Mouse (Mus musculus) intestine, embryonic 14.5 days (tissue): ENCODE data around the gene Tmem223. TPM values are rescaled to one million over a fixed set of nuclear protein-coding genes. Genes with fewer than 3 reads are reported as not detected.
A peak's percentile ranks its signal among the peaks of the same experiment; 100 is the strongest.
"Not testable (repeated sequence)": the region's sequence is repeated elsewhere in the genome, so short reads cannot be mapped to it uniquely, and the experiment has no call there.

Experiments used
- ATAC-seq: fragments of 200-750 bp; cut with Nextera tagmentation; replicated peaks from 2 replicates; pipeline ENCODE4 v1.8.0; 2017; ENCODE audit warnings: low read depth, moderate number of reproducible peaks, moderate TSS enrichment, moderate library complexity; ENCODE audit not compliant: low FRiP score, low TSS enrichment
- DNase-seq: peaks from one replicate; pipeline ENCODE4 v3.0.0-alpha.2; 2018; ENCODE audit warnings: low spot score
- H3K27ac ChIP-seq: fragments of 300-500 bp; sonication (generic); 2 replicates; pipeline ENCODE4 v1.5.1; 2014; ENCODE audit warnings: low read depth, mild to moderate bottlenecking, control low read depth
- H3K27me3 ChIP-seq: fragments of 300-500 bp; sonication (generic); replicated peaks from 2 replicates; pipeline ENCODE4 v1.6.1; 2014; ENCODE audit warnings: low read length, control low read depth; ENCODE audit not compliant: control insufficient read depth, insufficient read depth
- H3K36me3 ChIP-seq: fragments of 300-500 bp; sonication (generic); 2 replicates; pipeline ENCODE4 v1.6.1; 2014; ENCODE audit warnings: low read length, control low read depth; ENCODE audit not compliant: control insufficient read depth, insufficient read depth
- H3K4me1 ChIP-seq: fragments of 300-500 bp; sonication (generic); replicated peaks from 2 replicates; pipeline ENCODE4 v1.6.1; 2014; ENCODE audit warnings: low read length, control low read depth, mixed read lengths; ENCODE audit not compliant: control insufficient read depth, insufficient read depth
- H3K4me2 ChIP-seq: fragments of 300-500 bp; sonication (generic); 2 replicates; pipeline ENCODE4 v1.6.1; 2014; ENCODE audit warnings: low read length
- H3K4me3 ChIP-seq: fragments of 300-500 bp; sonication (generic); 2 replicates; pipeline ENCODE4 v1.5.1; 2014; ENCODE audit warnings: low read depth, low read length, control low read depth, mixed read lengths
- H3K9ac ChIP-seq: fragments of 300-500 bp; sonication (generic); 2 replicates; pipeline ENCODE4 v1.6.1; 2014; ENCODE audit warnings: mild to moderate bottlenecking, low read length
- H3K9me3 ChIP-seq: fragments of 300-500 bp; sonication (generic); 2 replicates; pipeline ENCODE4 v1.6.1; 2016; ENCODE audit warnings: low read length, control low read depth; ENCODE audit not compliant: control insufficient read depth
- WGBS: fragments of 180-500 bp; shearing (Covaris S2); extraction: QIAGEN DNeasy Blood & Tissue Kit; methylation state at CpG from one replicate; pipeline ENCODE4 v1.1.7; 2014; 5-methylcytosine and 5-hydroxymethylcytosine counted together
- polyA plus RNA-seq: library from polyadenylated mRNA; unstranded; fragments of >200 nt; fragmentation: Nextera tagmentation; extraction: Ambion mirVana; gene quantifications from 2 replicates; pipeline ENCODE4 v1.2.1, GENCODE M21; 2014

Tmem223 gene
- polyA plus RNA-seq, 1 experiment from 2014 or later, result 196 TPM

GRCm38 (mm10) chr19:8726609-8727390, 44.0 kb upstream of the Tmem223 start:
- WGBS, result 31% methylated on average over 3 of the region's 3 CpGs
- H3K9ac ChIP-seq, result no peak overlapping the region
- ATAC-seq, result no peak
- peaks cover 29% of the 10 kb centered on the region for H3K36me3 ChIP-seq
- H3K9me3 ChIP-seq, result no peaks in the 10 kb centered on the region
- H3K4me3 ChIP-seq, result no peak overlapping the region
- H3K4me2 ChIP-seq, result no peak overlapping the region
- no peaks in the 10 kb centered on the region for H3K27me3 ChIP-seq
- no peak overlapping the region for H3K27ac ChIP-seq
- DNase-seq, result no peak
- peaks cover 24% of the 10 kb centered on the region for H3K4me1 ChIP-seq

DNA sequence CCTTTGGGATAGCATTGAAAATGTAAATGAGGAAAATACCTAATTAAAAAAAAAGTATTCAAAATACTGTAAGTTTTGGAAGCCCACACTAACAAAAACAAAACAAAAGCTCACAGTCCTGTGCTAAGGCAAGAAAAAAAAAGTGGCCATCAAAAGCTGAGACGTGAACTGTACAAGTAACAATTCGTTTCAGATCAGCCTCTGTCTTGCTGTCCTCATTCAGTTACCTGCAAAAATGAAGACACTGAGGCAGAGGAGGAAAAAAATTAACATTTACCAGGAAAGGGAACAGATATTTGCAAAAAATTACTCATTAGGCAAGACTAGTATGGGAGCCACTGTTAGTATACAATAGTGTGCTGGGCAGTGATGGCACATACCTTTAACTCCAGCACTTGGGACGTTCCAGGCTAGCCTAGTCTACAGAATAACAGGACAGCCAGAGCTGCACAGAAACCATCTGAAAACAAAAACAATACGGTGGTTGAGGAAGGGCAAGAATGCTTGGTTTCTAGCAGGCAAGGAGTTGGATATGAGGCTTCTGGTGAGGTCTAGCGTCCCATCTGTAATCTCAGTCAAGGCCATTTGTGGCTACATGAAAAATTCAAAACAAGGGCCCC, 43.2 kb upstream of the Tmem223 start:
- DNase-seq, result no peak
- WGBS, result 26% methylated on average over 5 of the region's 5 CpGs

DNA sequence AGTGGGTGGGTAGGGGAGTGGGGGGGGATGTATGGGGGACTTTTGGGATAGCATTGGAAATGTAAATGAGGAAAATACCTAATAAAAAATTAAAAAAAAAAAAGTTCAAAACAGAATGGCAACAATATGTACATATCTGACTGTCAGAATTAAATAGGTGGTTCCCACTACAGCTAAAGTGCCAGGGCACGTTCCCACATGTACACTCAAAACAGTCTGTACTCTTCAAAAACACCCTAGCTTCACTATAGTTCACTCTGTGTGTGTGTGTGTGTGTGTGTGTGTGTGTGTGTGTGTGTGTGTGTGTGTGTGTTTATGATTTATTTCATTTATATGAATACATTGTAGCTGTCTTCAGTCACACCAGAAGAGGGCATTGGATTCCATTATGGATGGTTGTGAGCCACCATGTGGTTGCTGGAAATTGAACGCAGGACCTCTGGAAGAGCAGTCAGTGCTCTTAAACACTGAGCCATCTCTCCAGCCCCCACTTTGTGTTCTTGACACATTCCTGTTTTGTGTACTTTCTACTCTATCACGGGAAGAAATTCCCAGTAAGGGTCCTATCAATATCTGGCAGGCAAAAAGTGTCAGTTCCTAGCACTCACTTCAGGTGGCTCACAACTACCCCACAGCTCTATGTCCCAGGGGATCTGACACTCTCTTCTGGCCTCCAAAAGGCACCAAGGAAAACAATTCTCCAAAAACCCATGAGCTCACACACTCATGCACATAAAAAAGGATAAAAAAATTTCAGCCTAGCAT, 42.3 kb upstream of the Tmem223 start:
- Histone ChIP-seq H3K36me3 (peaks cover 29% of the 10 kb centered on the region), H3K4me1 (peaks cover 17% of the 10 kb centered on the region)
- H3K27me3 ChIP-seq, H3K9me3 ChIP-seq, H3K9ac ChIP-seq, H3K27ac ChIP-seq, DNase-seq, H3K4me3 ChIP-seq, H3K4me2 ChIP-seq, ATAC-seq: not testable (repeated sequence)
- WGBS, result 35% methylated on average over 3 of the region's 3 CpGs

More for the DNA sequence above, 43.2 kb upstream of the Tmem223 start:
- no peak for ATAC-seq
- H3K4me2 ChIP-seq, result no peak overlapping the region
- no peak overlapping the region for H3K27ac ChIP-seq
- no peaks in the 10 kb centered on the region for H3K9me3 ChIP-seq
- no peaks in the 10 kb centered on the region for H3K27me3 ChIP-seq
- no peak overlapping the region for H3K4me3 ChIP-seq
- H3K9ac ChIP-seq, result no peak overlapping the region
- H3K4me1 ChIP-seq, result peaks cover 17% of the 10 kb centered on the region
- H3K36me3 ChIP-seq, result peaks cover 29% of the 10 kb centered on the region

DNA sequence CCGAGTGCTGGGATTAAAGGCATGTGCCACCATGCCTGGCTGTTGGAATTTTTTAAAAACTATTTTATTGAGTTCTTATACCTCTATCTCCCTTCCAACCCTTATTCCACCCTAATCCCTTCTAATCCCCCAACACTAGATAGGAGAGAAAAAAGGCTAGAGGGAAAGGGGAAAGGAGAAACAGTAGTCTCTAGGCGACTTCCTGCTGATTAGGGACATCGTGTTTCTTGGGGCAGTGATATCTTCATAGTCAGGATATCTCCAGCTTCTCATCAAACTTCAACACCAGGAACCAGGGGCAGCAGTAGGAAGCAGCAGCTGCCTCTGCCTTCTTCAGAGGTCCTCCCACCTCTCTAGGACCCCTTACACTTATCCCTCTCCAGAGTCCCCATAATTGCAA, 36.5 kb upstream of the Tmem223 start:
- no peaks in the 10 kb centered on the region for H3K9me3 ChIP-seq
- DNase-seq (no peak), ATAC-seq (no peak)
- H3K27me3 ChIP-seq, result no peaks in the 10 kb centered on the region
- H3K27ac ChIP-seq, result no peak overlapping the region
- no peak overlapping the region for H3K4me3 ChIP-seq
- H3K4me1 ChIP-seq, result peaks cover 11% of the 10 kb centered on the region
- WGBS, result 81% methylated on average over 3 of the region's 3 CpGs
- no peak overlapping the region for H3K4me2 ChIP-seq
- no peak overlapping the region for H3K9ac ChIP-seq
- peaks cover 17% of the 10 kb centered on the region for H3K36me3 ChIP-seq

DNA sequence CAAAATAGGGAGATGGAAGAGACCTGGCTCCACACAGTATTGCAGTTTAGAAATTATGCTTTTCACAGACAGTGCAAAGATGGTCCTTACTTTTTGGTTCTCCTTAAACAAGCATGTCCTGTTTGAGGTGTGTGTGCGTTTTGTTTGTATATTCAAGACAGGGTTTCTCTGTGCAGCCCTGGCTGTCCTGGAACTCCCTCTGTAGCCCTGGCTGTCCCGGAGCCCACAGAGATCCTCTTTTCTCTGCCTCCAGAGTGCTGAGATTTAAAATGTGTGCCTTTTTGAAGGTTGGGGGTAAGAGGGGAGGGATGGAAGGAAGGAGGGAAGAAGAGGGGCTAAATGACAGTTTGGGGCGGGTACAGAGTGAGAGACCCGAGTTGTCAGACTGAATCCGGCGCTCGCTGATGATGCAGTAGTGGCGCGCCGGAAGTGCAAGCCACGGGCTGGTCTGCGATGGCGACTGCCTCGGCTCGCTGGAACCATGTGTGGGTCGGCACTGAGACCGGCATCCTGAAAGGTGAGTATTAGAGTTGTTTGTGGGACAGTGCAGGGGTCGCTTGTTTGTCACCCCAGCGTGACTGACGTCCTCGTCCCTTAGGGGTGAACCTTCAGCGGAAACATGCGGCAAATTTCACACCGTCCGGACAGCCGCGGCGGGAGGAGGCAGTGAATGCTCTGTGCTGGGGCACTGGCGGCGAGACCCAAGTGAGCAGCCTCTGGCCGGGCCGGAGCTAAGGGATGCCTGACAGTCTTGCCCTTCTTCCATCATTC, 35.2 kb upstream of the Tmem223 start, which contains the start of gene Wdr74:
TSS of gene Wdr74 (plus strand) at position 439 of the 771 bp plus-strand sequence.
- H3K9ac ChIP-seq, result peak within 1 kb of the TSS; percentile 78
- peak within 1 kb of the TSS; percentile 90 for H3K4me2 ChIP-seq
- DNase-seq (peak; percentile 97), ATAC-seq (peak; percentile 89)
- H3K9me3 ChIP-seq, result no peaks in the 10 kb centered on the region
- H3K27ac ChIP-seq, result peak within 1 kb of the TSS; percentile 51; the same call in 1 of the 2 replicates
- peaks cover 14% of the 10 kb centered on the region for H3K4me1 ChIP-seq
- H3K36me3 ChIP-seq, result peaks cover 30% of the 10 kb centered on the region
- peak within 1 kb of the TSS; percentile 97 for H3K4me3 ChIP-seq
- no peaks in the 10 kb centered on the region for H3K27me3 ChIP-seq
- WGBS, result under 1% methylated on average over 32 of the region's 32 CpGs

DNA sequence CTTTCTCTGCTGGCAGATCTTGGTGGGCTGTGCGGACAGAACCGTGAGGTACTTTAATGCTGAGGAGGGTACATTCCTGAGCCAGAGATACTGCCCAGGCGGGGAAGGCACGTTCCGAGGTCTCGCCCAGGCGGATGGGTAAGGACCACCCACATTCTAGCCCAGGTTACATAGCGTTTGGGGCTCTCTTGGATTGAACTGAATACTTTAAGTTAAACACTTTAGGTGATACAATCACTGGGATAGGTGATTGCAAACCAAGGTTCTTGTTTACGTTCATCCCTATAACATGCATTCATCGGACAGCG, 34.7 kb upstream of the Tmem223 start:
- WGBS, result 2% methylated on average over 11 of the region's 11 CpGs
- no peaks in the 10 kb centered on the region for H3K9me3 ChIP-seq
- ATAC-seq, result no peak; the same call in 1 of the 2 replicates
- H3K9ac ChIP-seq, result peak overlapping the region; percentile 78
- peak overlapping the region; percentile 51; the same call in 1 of the 2 replicates for H3K27ac ChIP-seq
- no peak for DNase-seq
- H3K27me3 ChIP-seq, result no peaks in the 10 kb centered on the region
- H3K4me3 ChIP-seq, result peak overlapping the region; percentile 97
- peaks cover 16% of the 10 kb centered on the region for H3K4me1 ChIP-seq
- H3K36me3 ChIP-seq, result peaks cover 30% of the 10 kb centered on the region
- H3K4me2 ChIP-seq, result peak overlapping the region; percentile 90

GRCm38 (mm10) chr19:8738911-8739310, 31.9 kb upstream of the Tmem223 start:
- no peak overlapping the region for H3K4me2 ChIP-seq
- no peak overlapping the region for H3K9ac ChIP-seq
- H3K4me1 ChIP-seq, result peaks cover 24% of the 10 kb centered on the region
- no peak for ATAC-seq
- no peak for DNase-seq
- no peak overlapping the region for H3K27ac ChIP-seq
- no peaks in the 10 kb centered on the region for H3K27me3 ChIP-seq
- 88% methylated on average over 7 of the region's 7 CpGs for WGBS
- H3K4me3 ChIP-seq, result no peak overlapping the region
- no peaks in the 10 kb centered on the region for H3K9me3 ChIP-seq
- H3K36me3 ChIP-seq, result peaks cover 42% of the 10 kb centered on the region

- H3K27ac ChIP-seq, result no peak overlapping the region
- no peaks in the 10 kb centered on the region for H3K9me3 ChIP-seq
- no peak overlapping the region for H3K4me3 ChIP-seq
- H3K4me1 ChIP-seq, result peaks cover 24% of the 10 kb centered on the region
- ATAC-seq (no peak), DNase-seq (no peak)
- 93% methylated on average over 6 of the region's 6 CpGs for WGBS
- no peak overlapping the region for H3K9ac ChIP-seq
- H3K27me3 ChIP-seq, result no peaks in the 10 kb centered on the region
- H3K4me2 ChIP-seq, result no peak overlapping the region
- H3K36me3 ChIP-seq, result peaks cover 49% of the 10 kb centered on the region
Measured at GRCm38 (mm10) chr19:8739646-8740045, 31.1 kb upstream of the Tmem223 start.
